Mouse (Mus musculus): Measurements from ENCODE around the gene Kif27. TPM values are rescaled to one million over a fixed set of nuclear protein-coding genes. Genes with fewer than 3 reads are reported as not detected.

Gene Kif27
- polyA plus RNA-seq, 1 experiment from 2014 or later = 3.1 TPM

DNA sequence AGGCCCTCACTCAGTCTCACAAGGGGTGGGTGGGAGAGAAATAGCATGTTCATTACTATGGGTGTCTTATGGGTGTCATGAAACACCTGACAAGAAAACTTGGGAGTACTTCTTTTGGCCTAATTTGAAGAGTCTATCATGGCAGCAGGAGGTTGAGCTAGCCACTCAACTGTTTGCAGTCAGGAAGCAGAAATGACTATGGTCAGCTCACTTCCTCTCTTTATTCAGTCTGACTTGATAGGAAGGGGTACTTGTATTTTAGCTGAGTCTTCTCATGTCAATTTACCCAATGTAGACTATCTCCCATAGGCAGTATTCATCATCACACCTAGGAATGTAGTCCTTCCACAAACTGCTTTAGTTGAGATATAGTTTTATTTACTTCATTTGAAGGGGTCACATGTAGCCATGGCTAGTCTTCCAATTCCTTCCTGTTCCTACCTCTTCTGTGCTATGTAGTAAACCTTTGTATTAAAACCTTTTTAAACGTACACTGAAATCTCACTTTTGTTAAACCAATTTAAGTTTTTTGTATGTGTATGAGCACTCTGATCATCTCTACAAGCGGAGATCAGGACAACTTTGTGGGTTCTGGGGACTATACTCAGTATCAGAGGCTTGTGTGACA lies 30.5 kb upstream of the Kif27 start:
- peaks cover under 1% of the 10 kb centered on the region; the same call in 1 of the 2 replicates for H3K4me1 ChIP-seq (replicated peaks; ENCODE audit: control insufficient read depth, insufficient read depth, low read length)
- WGBS = 84% methylated on average over 2 of the region's 2 CpGs
- no peak overlapping the region for H3K9ac ChIP-seq
- ATAC-seq (ENCODE audit: low FRiP score) (no peak), DNase-seq (ENCODE audit: low spot score) (no peak)
- no peak overlapping the region for H3K27ac ChIP-seq
- H3K27me3 ChIP-seq (ENCODE audit: control insufficient read depth, insufficient read depth, low read length) = no peaks in the 10 kb centered on the region
- H3K9me3 ChIP-seq (ENCODE audit: control insufficient read depth, low read length) = no peaks in the 10 kb centered on the region
- no peak overlapping the region for H3K4me3 ChIP-seq (replicated peaks; ENCODE audit: low read length)
- peaks cover 50% of the 10 kb centered on the region for H3K36me3 ChIP-seq (replicated peaks; ENCODE audit: control insufficient read depth, insufficient read depth)
- no peak overlapping the region for H3K4me2 ChIP-seq (replicated peaks)

DNA sequence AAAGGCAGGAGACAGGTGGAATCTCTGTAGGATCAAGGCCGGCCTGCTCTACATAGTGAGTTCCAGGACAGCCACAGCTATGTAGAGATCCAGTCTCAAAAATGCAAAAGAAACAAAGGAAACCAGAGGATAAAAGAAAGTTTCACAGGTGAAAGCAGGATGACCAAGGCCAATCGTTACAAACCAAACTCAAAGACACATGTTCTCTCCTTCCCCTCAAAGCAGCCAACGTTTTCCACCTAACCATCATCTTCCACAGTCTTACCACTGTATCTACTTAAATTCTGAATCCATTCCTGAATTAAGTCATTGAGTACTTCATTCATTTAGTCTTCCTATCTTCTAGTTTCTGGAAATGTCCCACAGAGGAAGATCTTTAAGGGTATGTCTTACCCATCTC lies 29.5 kb upstream of the Kif27 start:
- Histone ChIP-seq H3K9ac (no peak overlapping the region), H3K4me3 (replicated peaks; ENCODE audit: low read length) (no peak overlapping the region), H3K4me1 (replicated peaks; ENCODE audit: control insufficient read depth, insufficient read depth, low read length) (peaks cover 3% of the 10 kb centered on the region; the same call in 1 of the 2 replicates), H3K4me2 (replicated peaks) (no peak overlapping the region), H3K27me3 (ENCODE audit: control insufficient read depth, insufficient read depth, low read length) (no peaks in the 10 kb centered on the region), H3K9me3 (ENCODE audit: control insufficient read depth, low read length) (no peaks in the 10 kb centered on the region), H3K27ac (no peak overlapping the region), H3K36me3 (replicated peaks; ENCODE audit: control insufficient read depth, insufficient read depth) (peaks cover 40% of the 10 kb centered on the region)
- WGBS = 58% methylated on average over 3 of the region's 3 CpGs
- DNase-seq (ENCODE audit: low spot score) = no peak
- no peak for ATAC-seq (ENCODE audit: low FRiP score)

DNA sequence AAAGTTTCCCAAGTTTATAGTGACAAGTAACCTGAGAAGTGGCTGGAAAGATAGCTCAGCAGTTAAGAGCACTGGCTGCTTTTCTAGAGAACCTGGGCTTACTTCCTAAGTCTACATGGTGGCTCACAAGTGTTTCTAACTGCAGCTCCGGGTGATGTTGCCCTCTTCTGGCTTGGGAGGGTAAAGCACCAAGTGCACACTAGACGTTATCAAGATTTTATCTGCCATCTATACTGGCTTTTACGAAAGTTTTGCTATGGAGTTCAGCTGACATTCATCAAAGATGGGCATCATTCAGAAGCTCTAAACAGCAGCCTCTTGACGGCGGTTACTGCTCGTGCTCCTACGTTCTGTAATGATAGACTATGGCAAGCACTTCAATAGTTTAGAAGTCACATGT lies 29.0 kb upstream of the Kif27 start:
- ATAC-seq (ENCODE audit: low FRiP score) (0 out of 2 replicates have a peak, but pooled peaks have one; percentile 46), DNase-seq (ENCODE audit: low spot score) (peak; percentile 68)
- no peaks in the 10 kb centered on the region for H3K9me3 ChIP-seq (ENCODE audit: control insufficient read depth, low read length)
- H3K4me1 ChIP-seq (replicated peaks; ENCODE audit: control insufficient read depth, insufficient read depth, low read length) = peaks cover 3% of the 10 kb centered on the region; the same call in 1 of the 2 replicates
- no peak overlapping the region for H3K9ac ChIP-seq
- no peak overlapping the region for H3K4me2 ChIP-seq (replicated peaks)
- WGBS = 20% methylated on average over 7 of the region's 7 CpGs
- no peaks in the 10 kb centered on the region for H3K27me3 ChIP-seq (ENCODE audit: control insufficient read depth, insufficient read depth, low read length)
- no peak overlapping the region for H3K27ac ChIP-seq
- H3K36me3 ChIP-seq (replicated peaks; ENCODE audit: control insufficient read depth, insufficient read depth) = peaks cover 36% of the 10 kb centered on the region
- no peak overlapping the region for H3K4me3 ChIP-seq (replicated peaks; ENCODE audit: low read length)

DNA sequence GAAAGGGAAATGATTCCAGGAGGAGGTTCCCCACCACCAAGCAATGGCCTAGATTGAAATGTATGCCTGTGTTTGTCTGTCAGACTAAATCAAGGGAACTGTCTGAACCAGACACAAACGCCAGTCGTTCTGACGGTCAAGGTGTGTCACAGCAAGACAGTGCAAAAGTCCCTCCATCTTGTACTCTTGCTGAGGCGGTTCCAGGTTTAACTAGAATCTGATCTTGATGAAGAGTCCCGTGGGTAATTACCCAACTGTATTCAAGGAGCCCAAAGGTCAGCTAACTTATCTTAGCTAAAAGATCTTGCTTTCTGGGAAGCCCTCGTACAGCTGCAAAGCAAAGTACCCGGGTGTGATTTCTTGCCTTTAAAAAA lies 26.6 kb upstream of the Kif27 start:
- no peak overlapping the region for H3K27ac ChIP-seq
- DNase-seq (ENCODE audit: low spot score) = no peak

DNA sequence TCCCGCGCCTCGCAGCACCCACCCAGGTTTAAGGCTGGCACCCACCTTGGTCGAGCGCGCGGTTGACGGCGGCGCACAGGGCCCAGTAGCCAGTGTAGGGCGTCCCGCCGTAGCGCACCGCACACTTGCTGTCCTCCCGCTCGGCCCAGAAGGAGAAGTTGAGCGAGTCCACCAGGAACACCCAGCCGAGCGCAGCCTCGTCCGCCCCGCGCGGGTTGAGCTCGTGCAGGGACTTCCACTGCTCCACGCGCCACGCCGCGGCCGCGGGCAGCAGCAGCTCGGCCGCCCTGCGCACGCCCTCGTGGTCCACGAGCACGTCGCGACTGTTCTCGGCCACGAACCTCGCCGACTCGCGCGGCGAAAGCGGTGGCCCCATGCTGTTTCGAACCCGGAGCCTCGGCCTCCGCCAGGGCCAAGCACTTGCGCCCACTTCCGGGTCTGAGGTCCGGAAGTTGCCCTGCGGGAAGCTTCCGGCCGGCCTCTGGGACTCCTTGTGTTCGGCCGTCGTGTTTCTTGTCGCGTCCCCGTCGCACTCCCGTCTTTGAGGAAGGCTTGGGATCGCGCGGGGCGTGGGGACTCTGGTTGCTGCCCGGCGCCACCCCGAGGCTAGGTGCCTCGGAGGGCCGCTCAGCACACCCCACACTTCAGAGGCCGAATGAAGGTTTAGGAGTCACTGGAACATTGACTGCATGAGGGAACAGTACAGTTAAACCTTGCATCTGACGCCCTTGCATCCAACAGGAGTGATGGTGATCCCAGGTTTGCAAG lies 26.0 kb upstream of the Kif27 start, which contains the start of gene 2210016F16Rik:
2210016F16Rik (minus strand) TSS at position 447 of the 768 bp plus-strand sequence.
- Histone ChIP-seq H3K4me2 (replicated peaks) (peak within 1 kb of the TSS; percentile 87), H3K4me3 (replicated peaks; ENCODE audit: low read length) (peak within 1 kb of the TSS; percentile 67), H3K9ac (peak within 1 kb of the TSS; percentile 71), H3K27me3 (ENCODE audit: control insufficient read depth, insufficient read depth, low read length) (no peaks in the 10 kb centered on the region), H3K36me3 (replicated peaks; ENCODE audit: control insufficient read depth, insufficient read depth) (peaks cover 39% of the 10 kb centered on the region), H3K4me1 (replicated peaks; ENCODE audit: control insufficient read depth, insufficient read depth, low read length) (peaks cover 3% of the 10 kb centered on the region; the same call in 1 of the 2 replicates), H3K27ac (no peak within 1 kb of the TSS), H3K9me3 (ENCODE audit: control insufficient read depth, low read length) (peaks cover 15% of the 10 kb centered on the region)
- DNase-seq (ENCODE audit: low spot score) (peak; percentile 72), ATAC-seq (ENCODE audit: low FRiP score) (peak; percentile 69)
- WGBS = 4% methylated on average over 80 of the region's 80 CpGs

More for the DNA sequence above, 26.6 kb upstream of the Kif27 start:
- WGBS = 84% methylated on average over 7 of the region's 7 CpGs
- H3K4me3 ChIP-seq (replicated peaks; ENCODE audit: low read length) = peak overlapping the region; percentile 67
- H3K9ac ChIP-seq = peak overlapping the region; percentile 71
- no peaks in the 10 kb centered on the region for H3K27me3 ChIP-seq (ENCODE audit: control insufficient read depth, insufficient read depth, low read length)
- H3K4me2 ChIP-seq (replicated peaks) = peak overlapping the region; percentile 87
- ATAC-seq (ENCODE audit: low FRiP score) = no peak
- peaks cover 3% of the 10 kb centered on the region; the same call in 1 of the 2 replicates for H3K4me1 ChIP-seq (replicated peaks; ENCODE audit: control insufficient read depth, insufficient read depth, low read length)
- H3K9me3 ChIP-seq (ENCODE audit: control insufficient read depth, low read length) = peaks cover 9% of the 10 kb centered on the region
- H3K36me3 ChIP-seq (replicated peaks; ENCODE audit: control insufficient read depth, insufficient read depth) = peaks cover 40% of the 10 kb centered on the region

DNA sequence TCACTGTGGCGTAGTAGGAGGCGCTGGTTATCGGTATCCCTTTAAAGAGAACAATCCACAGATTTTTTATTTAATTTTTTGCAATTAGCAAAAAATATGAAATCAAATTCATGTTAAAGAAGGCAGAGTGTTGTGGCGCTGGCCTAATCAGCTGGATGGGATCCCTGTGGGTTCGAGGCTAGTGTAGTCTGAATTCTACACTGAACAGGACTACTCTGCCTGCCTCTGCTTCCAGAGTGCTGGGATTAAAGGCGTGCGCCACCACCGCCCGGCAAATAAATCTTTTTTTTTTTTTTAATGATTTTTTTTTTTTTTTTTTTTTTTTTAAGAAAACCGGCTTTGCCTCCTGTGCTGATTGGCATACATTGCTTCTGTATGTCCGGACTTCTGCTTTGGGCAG lies 25.4 kb upstream of the Kif27 start:
- H3K4me1 ChIP-seq (replicated peaks; ENCODE audit: control insufficient read depth, insufficient read depth, low read length) = peaks cover 3% of the 10 kb centered on the region; the same call in 1 of the 2 replicates
- H3K4me2 ChIP-seq (replicated peaks) = peak overlapping the region; percentile 87
- peak; percentile 68; the same call in 1 of the 2 replicates for ATAC-seq (ENCODE audit: low FRiP score)
- H3K27me3 ChIP-seq (ENCODE audit: control insufficient read depth, insufficient read depth, low read length) = no peaks in the 10 kb centered on the region
- peaks cover 18% of the 10 kb centered on the region for H3K9me3 ChIP-seq (ENCODE audit: control insufficient read depth, low read length)
- peak overlapping the region; percentile 67 for H3K4me3 ChIP-seq (replicated peaks; ENCODE audit: low read length)
- peaks cover 35% of the 10 kb centered on the region for H3K36me3 ChIP-seq (replicated peaks; ENCODE audit: control insufficient read depth, insufficient read depth)
- H3K9ac ChIP-seq = peak overlapping the region; percentile 71
- 52% methylated on average over 10 of the region's 11 CpGs for WGBS
- no peak for DNase-seq (ENCODE audit: low spot score)
- no peak overlapping the region for H3K27ac ChIP-seq

DNA sequence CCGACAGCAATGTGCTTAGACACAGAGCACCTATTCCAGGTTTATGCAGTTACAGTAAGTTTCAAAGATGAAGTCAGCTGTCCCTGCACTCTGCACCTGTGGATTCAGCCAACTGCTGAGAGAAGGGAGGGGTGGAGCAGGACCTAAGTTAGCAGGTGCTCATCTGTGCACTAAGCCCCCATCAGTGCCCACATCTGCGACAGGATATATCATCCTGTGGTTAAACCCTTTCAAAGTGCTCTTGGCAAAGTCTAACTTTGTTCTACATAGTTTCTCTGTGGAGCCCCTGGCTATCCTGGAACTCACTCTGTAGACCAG lies 14.2 kb upstream of the Kif27 start:
- no peak overlapping the region for H3K4me2 ChIP-seq (replicated peaks)
- no peaks in the 10 kb centered on the region for H3K27me3 ChIP-seq (ENCODE audit: control insufficient read depth, insufficient read depth, low read length)
- H3K36me3 ChIP-seq (replicated peaks; ENCODE audit: control insufficient read depth, insufficient read depth) = no peaks in the 10 kb centered on the region
- ATAC-seq (ENCODE audit: low FRiP score) = no peak
- no peak overlapping the region for H3K27ac ChIP-seq
- 95% methylated on average over 2 of the region's 2 CpGs for WGBS
- no peak overlapping the region for H3K9ac ChIP-seq
- no peaks in the 10 kb centered on the region for H3K4me1 ChIP-seq (replicated peaks; ENCODE audit: control insufficient read depth, insufficient read depth, low read length)
- DNase-seq (ENCODE audit: low spot score) = no peak
- no peaks in the 10 kb centered on the region for H3K9me3 ChIP-seq (ENCODE audit: control insufficient read depth, low read length)
- H3K4me3 ChIP-seq (replicated peaks; ENCODE audit: low read length) = no peak overlapping the region

DNA sequence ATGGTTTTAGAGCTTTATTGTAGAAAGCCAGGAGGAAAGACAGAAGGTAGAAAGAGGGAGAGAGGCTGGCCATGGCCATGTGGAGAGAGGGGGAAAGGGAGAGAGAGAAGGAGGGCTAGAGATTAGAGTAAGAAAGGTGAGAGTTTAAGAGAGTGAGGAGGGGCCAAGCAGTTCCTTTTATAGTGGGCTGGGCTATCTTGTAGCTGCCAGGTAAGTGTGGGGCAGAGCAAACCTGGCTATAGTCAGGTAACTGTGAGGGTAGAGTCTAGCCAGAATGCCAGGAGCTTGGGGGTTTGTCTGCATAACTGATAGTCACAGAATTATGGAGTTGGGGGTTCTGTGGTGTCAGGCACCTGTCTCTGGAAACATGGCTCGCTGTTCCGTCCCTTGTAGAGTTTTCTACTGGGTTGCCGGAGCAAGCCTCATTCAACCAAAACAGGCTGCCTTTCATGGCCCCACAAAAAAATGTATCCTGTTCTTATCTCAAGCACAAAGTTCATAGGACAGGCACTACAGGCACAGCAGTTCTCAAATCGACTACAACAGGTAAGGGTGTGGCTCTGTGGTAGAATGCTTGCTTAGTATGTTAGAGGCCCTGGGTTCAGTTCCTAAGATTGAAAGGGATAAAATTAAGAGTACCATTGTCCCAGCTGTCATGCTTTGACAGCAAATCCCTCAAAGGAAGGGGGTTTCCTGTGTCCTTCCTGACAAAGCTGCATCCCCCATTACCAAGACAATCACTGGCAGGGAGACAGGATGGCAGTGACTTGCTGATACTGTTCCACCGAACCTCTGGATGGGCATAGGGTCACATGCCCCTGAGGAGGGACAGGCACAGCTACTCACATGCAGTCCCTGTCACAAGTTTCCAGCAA lies 13.6 kb upstream of the Kif27 start:
- H3K4me1 ChIP-seq (replicated peaks; ENCODE audit: control insufficient read depth, insufficient read depth, low read length) = no peaks in the 10 kb centered on the region
- H3K27me3 ChIP-seq (ENCODE audit: control insufficient read depth, insufficient read depth, low read length) = no peaks in the 10 kb centered on the region
- no peaks in the 10 kb centered on the region for H3K36me3 ChIP-seq (replicated peaks; ENCODE audit: control insufficient read depth, insufficient read depth)
- H3K9ac ChIP-seq = no peak overlapping the region
- DNase-seq (ENCODE audit: low spot score) (no peak), ATAC-seq (ENCODE audit: low FRiP score) (no peak)
- no peaks in the 10 kb centered on the region for H3K9me3 ChIP-seq (ENCODE audit: control insufficient read depth, low read length)
- H3K4me3 ChIP-seq (replicated peaks; ENCODE audit: low read length) = no peak overlapping the region
- no peak overlapping the region for H3K27ac ChIP-seq
- WGBS = 84% methylated on average over 5 of the region's 5 CpGs
- H3K4me2 ChIP-seq (replicated peaks) = no peak overlapping the region

DNA sequence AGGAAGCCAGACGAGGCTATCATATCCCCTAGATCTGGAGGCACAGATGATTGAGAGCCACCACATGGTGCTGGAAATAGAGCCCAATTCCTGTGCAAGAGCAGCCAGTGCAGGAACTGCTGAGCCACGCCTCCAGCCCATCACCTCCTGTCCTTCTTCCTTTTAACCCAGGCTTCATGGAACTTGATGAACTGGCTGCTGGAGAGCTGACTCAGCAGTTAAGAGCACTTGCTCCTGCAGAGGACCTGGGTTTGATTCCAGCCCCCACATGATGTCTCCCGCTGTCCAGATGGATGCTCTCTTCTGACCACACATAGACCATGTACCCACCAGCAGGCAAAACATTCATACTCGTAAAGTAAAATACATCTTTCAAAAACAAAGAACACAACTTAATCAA lies 9.9 kb upstream of the Kif27 start:
- Histone ChIP-seq H3K4me3 (replicated peaks; ENCODE audit: low read length) (no peak overlapping the region), H3K36me3 (replicated peaks; ENCODE audit: control insufficient read depth, insufficient read depth) (no peaks in the 10 kb centered on the region), H3K27me3 (ENCODE audit: control insufficient read depth, insufficient read depth, low read length) (no peaks in the 10 kb centered on the region), H3K4me1 (replicated peaks; ENCODE audit: control insufficient read depth, insufficient read depth, low read length) (no peaks in the 10 kb centered on the region), H3K4me2 (replicated peaks) (no peak overlapping the region), H3K27ac (no peak overlapping the region), H3K9me3 (ENCODE audit: control insufficient read depth, low read length) (no peaks in the 10 kb centered on the region), H3K9ac (no peak overlapping the region)
- 74% methylated on average over 4 of the region's 4 CpGs for WGBS
- ATAC-seq (ENCODE audit: low FRiP score) = no peak
- DNase-seq (ENCODE audit: low spot score) = no peak
